Mouse (Mus musculus): ENCODE data around the gene Lsg1.

The Lsg1 gene

GRCm38 (mm10) chr16:30516993-30517392, 70.4 kb downstream of the Lsg1 start:
- DNase-seq: no peak

- no peak for DNase-seq
Observed at GRCm38 (mm10) chr16:30515418-30515817, 72.0 kb downstream of the Lsg1 start.

- DNase-seq: peak; percentile 16
Observed at GRCm38 (mm10) chr16:30513050-30514024, 74.1 kb downstream of the Lsg1 start.

- DNase-seq: no peak
Observed at GRCm38 (mm10) chr16:30512375-30513049, 74.9 kb downstream of the Lsg1 start.

GRCm38 (mm10) chr16:30511563-30512340, 75.6 kb downstream of the Lsg1 start:
- DNase-seq: no peak

GRCm38 (mm10) chr16:30510504-30511451, 76.6 kb downstream of the Lsg1 start:
- peak; percentile 89 for DNase-seq

All from cerebellum, adult 9-11 months (tissue).